Mouse (Mus musculus): ENCODE data around the gene Abce1. TPM values are rescaled to one million over a fixed set of nuclear protein-coding genes. Genes with fewer than 3 reads are reported as not detected.

Gene Abce1
- polyA plus RNA-seq, 1 experiment = 7.7 TPM

DNA sequence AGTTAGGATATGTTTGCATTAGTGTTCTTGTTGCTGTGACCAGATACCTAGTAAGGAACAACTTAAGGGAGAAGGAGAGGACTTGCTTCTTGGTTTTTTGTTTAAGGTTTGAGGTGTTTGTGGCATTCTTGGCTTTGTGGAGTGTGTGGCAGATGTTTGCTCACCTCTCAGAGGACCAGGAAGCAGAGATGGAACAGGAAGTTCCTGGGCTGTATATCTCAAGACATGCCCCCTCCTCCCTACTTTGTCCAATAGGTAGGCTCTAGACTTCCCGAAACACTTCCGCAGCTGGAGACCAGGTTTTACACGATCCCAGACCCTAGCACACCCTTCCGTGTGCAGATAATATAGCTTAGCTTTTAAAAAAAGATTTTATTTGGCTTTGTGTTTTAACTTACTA is 62.0 kb downstream of the Abce1 start:
- Histone ChIP-seq H3K27me3 (ENCODE audit: control insufficient read depth, insufficient read depth, low read length) (no peaks in the 10 kb centered on the region), H3K27ac (ENCODE audit: insufficient read depth, low read length) (no peak overlapping the region), H3K36me3 (ENCODE audit: control insufficient read depth, insufficient read depth, low read length) (peaks cover 8% of the 10 kb centered on the region), H3K4me3 (ENCODE audit: extremely low read depth, insufficient read depth, insufficient read length) (no peak overlapping the region), H3K4me1 (ENCODE audit: control insufficient read depth, insufficient read depth, insufficient read length) (no peaks in the 10 kb centered on the region)
- DNase-seq (ENCODE audit: low read depth in 1 of 2, low spot score in 2 of 2) = no peak
- 91% methylated on average over 4 of the region's 4 CpGs for WGBS
- TF ChIP-seq CTCF (IDR thresholded peaks at IDR 0.05; ENCODE audit: extremely low read depth, insufficient read depth, insufficient read length, insufficient replicate concordance) = no peak
- TF ChIP-seq POLR2A (IDR thresholded peaks at IDR 0.05; ENCODE audit: low read depth, low read length) = no peak

DNA sequence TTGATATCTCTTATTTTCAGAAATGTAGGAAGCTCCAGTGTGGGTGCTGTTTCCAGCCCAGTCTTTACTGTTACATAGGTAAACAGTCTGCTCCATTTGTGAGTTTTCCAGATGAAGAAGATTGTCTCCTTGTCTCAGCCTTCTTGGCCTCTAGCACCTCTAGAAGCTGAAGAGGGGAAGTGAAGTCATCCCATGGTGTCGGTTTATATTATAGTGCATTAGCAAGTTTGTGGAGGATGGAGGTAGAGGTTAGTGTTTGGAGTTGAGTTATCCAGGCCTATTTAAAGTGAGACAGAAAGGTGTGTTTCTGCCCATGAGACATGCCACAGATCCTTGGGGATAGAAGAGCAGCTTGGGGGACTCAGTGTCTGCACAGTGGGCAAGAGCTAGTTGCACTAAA is 70.4 kb downstream of the Abce1 start:
- TF ChIP-seq POLR2A (IDR thresholded peaks at IDR 0.05; ENCODE audit: low read depth, low read length) = no peak
- TF ChIP-seq CTCF (IDR thresholded peaks at IDR 0.05; ENCODE audit: extremely low read depth, insufficient read depth, insufficient read length, insufficient replicate concordance) = no peak
- Histone ChIP-seq H3K4me3 (ENCODE audit: extremely low read depth, insufficient read depth, insufficient read length) (0 out of 2 replicates have a peak overlapping the region, but pooled peaks have one; percentile 2), H3K4me1 (ENCODE audit: control insufficient read depth, insufficient read depth, insufficient read length) (peaks cover 10% of the 10 kb centered on the region), H3K27me3 (ENCODE audit: control insufficient read depth, insufficient read depth, low read length) (no peaks in the 10 kb centered on the region), H3K27ac (ENCODE audit: insufficient read depth, low read length) (no peak overlapping the region), H3K36me3 (ENCODE audit: control insufficient read depth, insufficient read depth, low read length) (peaks cover 11% of the 10 kb centered on the region)
- WGBS = 7% methylated on average over 1 of the region's 1 CpGs
- no peak for DNase-seq (ENCODE audit: low read depth in 1 of 2, low spot score in 2 of 2)

DNA sequence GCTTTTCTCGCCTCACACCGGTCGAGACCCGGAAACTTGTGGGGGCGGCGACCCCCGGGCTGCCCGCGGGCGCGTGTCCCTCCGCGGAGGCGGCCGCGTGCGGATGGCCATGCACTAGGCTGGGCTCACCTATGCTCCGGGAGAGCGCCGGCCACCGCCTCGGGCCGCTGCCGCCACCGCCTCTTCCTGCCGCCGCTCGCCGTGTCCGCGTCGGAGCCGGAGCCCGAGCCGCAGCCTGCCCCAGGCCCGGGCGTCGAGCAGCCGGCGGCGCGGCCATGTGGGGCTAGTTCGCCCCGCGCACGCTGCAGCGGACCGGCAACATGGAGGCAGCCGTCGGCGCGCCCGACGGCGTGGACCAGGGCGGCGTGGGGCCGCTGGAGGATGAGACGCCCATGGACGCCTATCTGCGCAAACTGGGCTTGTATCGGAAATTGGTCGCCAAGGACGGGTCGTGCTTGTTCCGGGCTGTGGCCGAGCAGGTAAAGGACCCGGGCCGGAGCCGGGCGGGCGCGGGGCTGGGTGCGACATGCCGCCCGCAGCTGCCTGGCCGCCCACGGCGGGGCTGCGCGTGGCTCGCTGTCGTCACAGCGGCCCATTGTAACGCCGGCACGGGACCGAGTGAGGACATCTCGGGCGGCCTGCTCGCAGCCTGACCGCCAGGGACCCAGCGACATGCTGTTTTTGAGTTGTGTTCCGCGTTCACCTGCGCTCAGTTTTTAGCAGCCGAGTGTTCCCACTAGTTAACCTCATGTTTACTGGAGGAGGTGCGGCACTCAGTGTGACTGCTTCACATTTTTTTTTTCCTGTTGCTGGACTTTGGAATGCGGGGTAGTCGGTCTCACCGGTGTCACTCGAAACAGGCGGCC is 71.7 kb downstream of the Abce1 start, which contains the start of gene Otud4:
Otud4 (plus strand) TSS at position 33 of the 866 bp plus-strand sequence.
- H3K36me3 ChIP-seq (ENCODE audit: control insufficient read depth, insufficient read depth, low read length) = peaks cover 7% of the 10 kb centered on the region
- H3K4me1 ChIP-seq (ENCODE audit: control insufficient read depth, insufficient read depth, insufficient read length) = peaks cover 10% of the 10 kb centered on the region
- TF ChIP-seq POLR2A (IDR thresholded peaks at IDR 0.05; ENCODE audit: low read depth, low read length) (no peak), CTCF (IDR thresholded peaks at IDR 0.05; ENCODE audit: extremely low read depth, insufficient read depth, insufficient read length, insufficient replicate concordance) (no peak)
- H3K27ac ChIP-seq (ENCODE audit: insufficient read depth, low read length) = peak within 1 kb of the TSS; percentile 90
- DNase-seq (ENCODE audit: low read depth in 1 of 2, low spot score in 2 of 2) = peak; percentile 26 to 39
- WGBS = under 1% methylated on average over 100 of the region's 103 CpGs
- peak within 1 kb of the TSS; percentile 80 for H3K4me3 ChIP-seq (ENCODE audit: extremely low read depth, insufficient read depth, insufficient read length)
- H3K27me3 ChIP-seq (ENCODE audit: control insufficient read depth, insufficient read depth, low read length) = no peaks in the 10 kb centered on the region

GRCm38 (mm10) chr8:79638707-79639549 is 72.6 kb downstream of the Abce1 start:
- TF ChIP-seq CTCF (IDR thresholded peaks at IDR 0.05; ENCODE audit: extremely low read depth, insufficient read depth, insufficient read length, insufficient replicate concordance) = no peak
- TF ChIP-seq POLR2A (IDR thresholded peaks at IDR 0.05; ENCODE audit: low read depth, low read length) = peak; percentile 60
- peak; percentile 95 to 98 for DNase-seq (ENCODE audit: low read depth in 1 of 2, low spot score in 2 of 2)
- under 1% methylated on average over 77 of the region's 77 CpGs for WGBS

DNA sequence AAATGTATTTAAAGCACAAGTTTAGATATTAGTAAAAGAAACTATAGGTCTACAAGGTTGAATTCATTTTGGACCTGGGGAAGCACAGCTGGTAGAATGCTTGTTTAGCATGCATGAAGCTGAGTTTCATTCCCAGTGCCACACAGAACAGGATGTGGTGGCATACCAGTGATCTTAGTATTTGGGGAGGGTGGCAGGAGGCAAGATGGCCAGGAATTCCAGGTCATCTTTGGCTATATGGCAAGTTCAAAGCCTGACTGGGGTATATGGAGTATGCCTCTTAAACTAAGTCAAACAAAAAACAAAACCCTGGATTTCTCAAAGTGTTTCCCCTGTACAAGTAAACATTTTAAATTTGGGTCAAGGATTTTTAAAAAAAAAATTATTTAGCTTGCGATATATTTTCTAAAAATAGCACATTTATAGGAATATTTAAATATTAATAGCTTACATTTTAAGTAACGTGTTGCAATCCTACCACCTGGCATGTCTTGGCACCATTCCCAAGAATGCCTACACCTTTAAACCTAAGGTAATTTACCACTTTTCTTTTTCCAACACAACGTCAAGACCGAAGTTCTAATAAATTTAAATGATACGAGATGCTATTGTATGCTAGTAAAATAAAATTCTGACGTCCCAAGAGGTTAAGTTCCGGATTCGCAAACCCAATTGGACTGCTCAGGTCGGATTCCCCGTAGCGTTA is 73.4 kb downstream of the Abce1 start:
- no peak for DNase-seq (ENCODE audit: low read depth in 1 of 2, low spot score in 2 of 2)
- Histone ChIP-seq H3K27ac (ENCODE audit: insufficient read depth, low read length) (0 out of 2 replicates have a peak overlapping the region, but pooled peaks have one; percentile 87), H3K36me3 (ENCODE audit: control insufficient read depth, insufficient read depth, low read length) (no peaks in the 10 kb centered on the region)

More at GRCm38 (mm10) chr8:79638707-79639549, 72.6 kb downstream of the Abce1 start:
- Histone ChIP-seq H3K27me3 (ENCODE audit: control insufficient read depth, insufficient read depth, low read length) (no peaks in the 10 kb centered on the region), H3K4me3 (ENCODE audit: extremely low read depth, insufficient read depth, insufficient read length) (peak overlapping the region; percentile 80), H3K4me1 (ENCODE audit: control insufficient read depth, insufficient read depth, insufficient read length) (peaks cover 10% of the 10 kb centered on the region), H3K36me3 (ENCODE audit: control insufficient read depth, insufficient read depth, low read length) (peaks cover under 1% of the 10 kb centered on the region), H3K27ac (ENCODE audit: insufficient read depth, low read length) (peak overlapping the region; percentile 90)

DNA sequence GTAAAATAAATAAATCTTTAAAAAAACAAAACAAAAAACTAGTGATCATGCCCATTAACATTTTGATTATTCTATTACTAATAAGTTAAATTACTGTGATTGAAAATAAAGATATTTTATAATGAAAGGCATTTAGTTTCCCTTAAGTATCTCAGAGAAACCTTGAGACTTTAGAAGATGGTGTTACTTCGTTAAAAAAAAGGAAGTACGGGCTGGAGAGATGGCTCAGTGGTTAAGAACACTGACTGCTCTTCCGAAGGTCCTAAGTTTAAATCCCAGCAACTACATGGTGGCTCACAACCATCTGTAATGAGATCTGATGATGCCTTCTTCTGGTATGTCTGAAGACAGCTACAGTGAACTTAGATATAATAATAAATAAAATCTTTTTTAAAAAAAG is 74.3 kb downstream of the Abce1 start:
- no peak for DNase-seq (ENCODE audit: low read depth in 1 of 2, low spot score in 2 of 2)
- no peaks in the 10 kb centered on the region for H3K36me3 ChIP-seq (ENCODE audit: control insufficient read depth, insufficient read depth, low read length)

More for the DNA sequence above, 73.4 kb downstream of the Abce1 start:
- Histone ChIP-seq H3K4me1 (ENCODE audit: control insufficient read depth, insufficient read depth, insufficient read length) (peaks cover 7% of the 10 kb centered on the region), H3K4me3 (ENCODE audit: extremely low read depth, insufficient read depth, insufficient read length) (peak overlapping the region; percentile 72), H3K27me3 (ENCODE audit: control insufficient read depth, insufficient read depth, low read length) (no peaks in the 10 kb centered on the region)
- TF ChIP-seq POLR2A (IDR thresholded peaks at IDR 0.05; ENCODE audit: low read depth, low read length) = no peak
- TF ChIP-seq CTCF (IDR thresholded peaks at IDR 0.05; ENCODE audit: extremely low read depth, insufficient read depth, insufficient read length, insufficient replicate concordance) = no peak
- WGBS = 3% methylated on average over 11 of the region's 11 CpGs

More for the DNA sequence above, 74.3 kb downstream of the Abce1 start:
- H3K27me3 ChIP-seq (ENCODE audit: control insufficient read depth, insufficient read depth, low read length) = no peaks in the 10 kb centered on the region
- H3K4me3 ChIP-seq (ENCODE audit: extremely low read depth, insufficient read depth, insufficient read length) = no peak overlapping the region
- H3K27ac ChIP-seq (ENCODE audit: insufficient read depth, low read length) = no peak overlapping the region
- WGBS = 37% methylated on average over 3 of the region's 3 CpGs
- TF ChIP-seq POLR2A (IDR thresholded peaks at IDR 0.05; ENCODE audit: low read depth, low read length) = no peak
- no peak for TF ChIP-seq CTCF (IDR thresholded peaks at IDR 0.05; ENCODE audit: extremely low read depth, insufficient read depth, insufficient read length, insufficient replicate concordance)
- H3K4me1 ChIP-seq (ENCODE audit: control insufficient read depth, insufficient read depth, insufficient read length) = peaks cover 7% of the 10 kb centered on the region
